Mouse (Mus musculus): Measurements from ENCODE around the gene Obp2a. TPM values are rescaled to one million over a fixed set of nuclear protein-coding genes. Genes with fewer than 3 reads are reported as not detected.
A peak's percentile ranks its signal among the peaks of the same experiment; 100 is the strongest.
"Not testable (repeated sequence)": the region's sequence is repeated elsewhere in the genome, so short reads cannot be mapped to it uniquely, and the experiment has no call there.

The Obp2a gene
- not detected in 2 replicates for polyA plus RNA-seq (2011; ENCODE audit: insufficient read length, low read depth, missing spikeins)

- not testable (repeated sequence) for H3K4me3 ChIP-seq (ENCODE audit: insufficient read depth, low read length); H3K4me1 ChIP-seq (ENCODE audit: control insufficient read depth, insufficient read depth, low read length); H3K27ac ChIP-seq (ENCODE audit: insufficient read depth, low read length)
Measured at GRCm38 (mm10) chr2:25699743-25700142, at the start of gene Obp2a. Gene Obp2a (plus strand): TSS chr2:25700043.

GRCm38 (mm10) chr2:25652902-25653301 is 46.9 kb upstream of the Obp2a start, which contains the start of gene Lcn8:
Gene Lcn8 (plus strand): TSS chr2:25653120.
- Histone ChIP-seq H3K4me3 (ENCODE audit: insufficient read depth, low read length) (no peak within 1 kb of the TSS), H3K27ac (ENCODE audit: insufficient read depth, low read length) (no peak within 1 kb of the TSS), H3K4me1 (ENCODE audit: control insufficient read depth, insufficient read depth, low read length) (peaks cover 2% of the 10 kb centered on the region; the same call in 1 of the 2 replicates)
- TF ChIP-seq POLR2A (IDR thresholded peaks at IDR 0.05; ENCODE audit: low read depth, low read length) (no peak), CTCF (IDR thresholded peaks at IDR 0.05; ENCODE audit: borderline replicate concordance, insufficient read depth, low read length) (no peak)

- H3K4me1 ChIP-seq (ENCODE audit: control insufficient read depth, insufficient read depth, low read length), result peaks cover 2% of the 10 kb centered on the region; the same call in 1 of the 2 replicates
- no peak overlapping the region for H3K27ac ChIP-seq (ENCODE audit: insufficient read depth, low read length)
- no peak overlapping the region for H3K4me3 ChIP-seq (ENCODE audit: insufficient read depth, low read length)
- TF ChIP-seq POLR2A (IDR thresholded peaks at IDR 0.05; ENCODE audit: low read depth, low read length) (no peak), CTCF (IDR thresholded peaks at IDR 0.05; ENCODE audit: borderline replicate concordance, insufficient read depth, low read length) (no peak)
Measured at GRCm38 (mm10) chr2:25654502-25654901, 45.3 kb upstream of the Obp2a start.

GRCm38 (mm10) chr2:25656691-25657090 is 43.2 kb upstream of the Obp2a start:
- H3K4me1 ChIP-seq (ENCODE audit: control insufficient read depth, insufficient read depth, low read length), result peaks cover 8% of the 10 kb centered on the region
- no peak overlapping the region for H3K27ac ChIP-seq (ENCODE audit: insufficient read depth, low read length)
- TF ChIP-seq POLR2A (IDR thresholded peaks at IDR 0.05; ENCODE audit: low read depth, low read length), result no peak
- TF ChIP-seq CTCF (IDR thresholded peaks at IDR 0.05; ENCODE audit: borderline replicate concordance, insufficient read depth, low read length), result no peak
- no peak overlapping the region for H3K4me3 ChIP-seq (ENCODE audit: insufficient read depth, low read length)

GRCm38 (mm10) chr2:25657246-25657645 is 42.6 kb upstream of the Obp2a start:
- Histone ChIP-seq H3K27ac (ENCODE audit: insufficient read depth, low read length) (no peak overlapping the region), H3K4me1 (ENCODE audit: control insufficient read depth, insufficient read depth, low read length) (peaks cover 8% of the 10 kb centered on the region), H3K4me3 (ENCODE audit: insufficient read depth, low read length) (no peak overlapping the region)
- TF ChIP-seq POLR2A (IDR thresholded peaks at IDR 0.05; ENCODE audit: low read depth, low read length), result no peak

GRCm38 (mm10) chr2:25657652-25658051 is 42.2 kb upstream of the Obp2a start, which contains the start of gene Lcn5:
Gene Lcn5 (plus strand): TSS chr2:25657952.
- H3K4me1 ChIP-seq (ENCODE audit: control insufficient read depth, insufficient read depth, low read length), result peaks cover 8% of the 10 kb centered on the region
- no peak within 1 kb of the TSS for H3K4me3 ChIP-seq (ENCODE audit: insufficient read depth, low read length)
- no peak within 1 kb of the TSS for H3K27ac ChIP-seq (ENCODE audit: insufficient read depth, low read length)
- TF ChIP-seq POLR2A (IDR thresholded peaks at IDR 0.05; ENCODE audit: low read depth, low read length) (no peak), CTCF (IDR thresholded peaks at IDR 0.05; ENCODE audit: borderline replicate concordance, insufficient read depth, low read length) (no peak)

- TF ChIP-seq CTCF (IDR thresholded peaks at IDR 0.05; ENCODE audit: borderline replicate concordance, insufficient read depth, low read length) (no peak), POLR2A (IDR thresholded peaks at IDR 0.05; ENCODE audit: low read depth, low read length) (no peak)
- Histone ChIP-seq H3K27ac (ENCODE audit: insufficient read depth, low read length) (no peak overlapping the region), H3K4me3 (ENCODE audit: insufficient read depth, low read length) (no peak overlapping the region), H3K4me1 (ENCODE audit: control insufficient read depth, insufficient read depth, low read length) (peaks cover 8% of the 10 kb centered on the region)
Measured at GRCm38 (mm10) chr2:25660279-25660678, 39.6 kb upstream of the Obp2a start.

- peaks cover 8% of the 10 kb centered on the region for H3K4me1 ChIP-seq (ENCODE audit: control insufficient read depth, insufficient read depth, low read length)
Measured at GRCm38 (mm10) chr2:25661245-25661970, 38.4 kb upstream of the Obp2a start.

GRCm38 (mm10) chr2:25663511-25663910 is 36.3 kb upstream of the Obp2a start:
- H3K4me1 ChIP-seq (ENCODE audit: control insufficient read depth, insufficient read depth, low read length), result peaks cover 7% of the 10 kb centered on the region
- H3K27ac ChIP-seq (ENCODE audit: insufficient read depth, low read length), result no peak overlapping the region
- no peak for TF ChIP-seq POLR2A (IDR thresholded peaks at IDR 0.05; ENCODE audit: low read depth, low read length)
- peak; percentile 52; the same call in 1 of the 2 replicates for TF ChIP-seq CTCF (IDR thresholded peaks at IDR 0.05; ENCODE audit: borderline replicate concordance, insufficient read depth, low read length)
- H3K4me3 ChIP-seq (ENCODE audit: insufficient read depth, low read length), result no peak overlapping the region

More at GRCm38 (mm10) chr2:25661245-25661970, 38.4 kb upstream of the Obp2a start:
- H3K4me3 ChIP-seq (ENCODE audit: insufficient read depth, low read length), result no peak overlapping the region
- H3K27ac ChIP-seq (ENCODE audit: insufficient read depth, low read length), result no peak overlapping the region
- TF ChIP-seq CTCF (IDR thresholded peaks at IDR 0.05; ENCODE audit: borderline replicate concordance, insufficient read depth, low read length) (no peak), POLR2A (IDR thresholded peaks at IDR 0.05; ENCODE audit: low read depth, low read length) (no peak)

- Histone ChIP-seq H3K27ac (ENCODE audit: insufficient read depth, low read length) (no peak overlapping the region), H3K4me1 (ENCODE audit: control insufficient read depth, insufficient read depth, low read length) (peaks cover 7% of the 10 kb centered on the region), H3K4me3 (ENCODE audit: insufficient read depth, low read length) (no peak overlapping the region)
- TF ChIP-seq POLR2A (IDR thresholded peaks at IDR 0.05; ENCODE audit: low read depth, low read length) (no peak), CTCF (IDR thresholded peaks at IDR 0.05; ENCODE audit: borderline replicate concordance, insufficient read depth, low read length) (no peak)
Measured at GRCm38 (mm10) chr2:25664125-25664524, 35.7 kb upstream of the Obp2a start.

Data from embryonic fibroblast, embryonic 13.5 days (primary cell).